Mouse (Mus musculus) CD4-positive, CD25-positive, alpha-beta regulatory T cell, adult 4 months (primary cell): Measurements from ENCODE around the gene Tlr8. TPM values are rescaled to one million over a fixed set of nuclear protein-coding genes. Genes with fewer than 3 reads are reported as not detected.
"Not testable (repeated sequence)": the region's sequence is repeated elsewhere in the genome, so short reads cannot be mapped to it uniquely, and the experiment has no call there.

ENCODE experiments used
- ATAC-seq: one replicate; pipeline ENCODE4 v1.8.0; 2017
- polyA plus RNA-seq, 2 experiments: library from polyadenylated mRNA; unstranded; fragments of 100-300 nt; shearing (Covaris generic); gene quantifications; one replicate each; pipeline ENCODE4 v1.2.1; 2017

The Tlr8 gene
- polyA plus RNA-seq: under 1 TPM in 1 of 2 experiments, not detected in 1; 0.13 TPM

DNA sequence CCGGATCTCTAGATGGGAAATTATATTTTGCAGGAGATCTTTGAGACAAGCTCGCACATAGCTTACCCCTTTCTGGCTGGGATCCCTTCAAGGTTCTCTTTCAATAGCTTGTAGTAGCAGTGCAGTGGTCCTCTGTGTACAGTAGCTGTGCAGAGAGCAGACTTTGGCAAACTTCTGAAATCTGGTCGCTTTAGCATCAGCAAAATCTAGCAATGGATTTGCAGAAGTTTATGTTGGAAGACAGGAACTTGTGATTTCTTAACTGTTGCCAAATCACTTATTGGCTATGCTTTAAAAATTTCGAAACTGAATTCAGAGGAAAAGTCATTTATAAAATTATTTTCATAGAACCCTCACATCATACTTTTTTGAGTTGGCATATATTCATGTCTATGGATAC, at the start of gene Tlr8:
Tlr8 (minus strand) TSS at position 244 of the 400 bp plus-strand sequence.
- ATAC-seq: no peak

DNA sequence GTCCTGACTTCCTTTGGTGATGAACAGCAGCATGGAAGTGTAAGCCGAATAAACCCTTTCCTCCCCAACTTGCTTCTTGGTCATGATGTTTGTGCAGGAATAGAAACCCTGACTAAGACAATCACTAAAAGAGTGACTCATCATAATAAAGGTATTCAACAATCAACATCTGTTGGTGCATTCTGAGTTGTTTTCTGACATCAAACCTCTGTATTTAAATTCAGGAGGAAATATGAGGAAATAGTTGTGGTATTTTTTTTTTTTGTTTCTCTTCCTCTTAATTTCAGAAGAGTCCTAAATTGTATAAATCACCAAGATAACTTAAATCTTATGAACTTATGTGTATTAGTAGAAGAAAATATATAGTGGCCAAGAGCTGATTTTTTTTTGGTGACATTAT, 37.9 kb upstream of the Tlr8 start:
- not testable (repeated sequence) for ATAC-seq

DNA sequence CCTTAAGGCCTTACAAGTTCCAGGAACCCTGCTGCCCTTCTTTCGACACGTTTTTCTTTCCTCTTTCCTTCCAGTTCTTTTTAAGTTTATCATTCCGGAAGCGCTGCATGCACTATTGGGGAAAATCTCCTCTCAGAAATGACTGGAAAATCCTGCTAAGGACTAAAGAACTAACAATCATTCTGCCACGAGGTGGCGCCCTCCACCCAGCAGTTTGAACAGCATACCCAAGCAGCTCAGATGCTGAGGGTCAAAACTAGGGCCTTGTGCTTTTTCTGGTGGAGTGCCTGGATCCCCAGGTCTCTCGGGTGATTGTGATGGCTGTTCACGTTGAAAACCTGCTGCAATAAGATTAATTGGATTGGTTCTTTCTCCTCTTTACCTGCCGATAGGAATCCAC, 12.8 kb upstream of the Tlr8 start:
- peak; percentile 60 for ATAC-seq

DNA sequence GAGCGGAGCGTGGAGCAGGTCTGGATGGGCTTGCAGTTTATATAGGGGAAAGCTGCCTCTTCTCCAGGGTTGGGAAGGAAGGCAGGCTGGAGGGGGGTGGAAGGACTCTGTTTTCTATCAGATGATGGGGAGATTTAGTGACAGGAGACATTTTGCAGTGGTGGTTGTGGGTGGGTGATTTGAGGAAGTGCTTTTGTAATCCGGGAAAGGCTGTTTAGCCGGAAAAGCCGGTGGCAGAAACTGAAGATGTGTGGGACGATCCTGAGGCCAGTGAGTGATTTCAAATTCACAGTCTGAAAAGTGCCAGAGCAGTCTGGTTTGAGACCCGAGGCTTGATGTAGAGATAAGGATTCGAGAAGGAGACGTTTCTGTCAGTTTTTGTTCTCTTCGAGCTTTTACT, 12.4 kb upstream of the Tlr8 start:
- no peak for ATAC-seq

DNA sequence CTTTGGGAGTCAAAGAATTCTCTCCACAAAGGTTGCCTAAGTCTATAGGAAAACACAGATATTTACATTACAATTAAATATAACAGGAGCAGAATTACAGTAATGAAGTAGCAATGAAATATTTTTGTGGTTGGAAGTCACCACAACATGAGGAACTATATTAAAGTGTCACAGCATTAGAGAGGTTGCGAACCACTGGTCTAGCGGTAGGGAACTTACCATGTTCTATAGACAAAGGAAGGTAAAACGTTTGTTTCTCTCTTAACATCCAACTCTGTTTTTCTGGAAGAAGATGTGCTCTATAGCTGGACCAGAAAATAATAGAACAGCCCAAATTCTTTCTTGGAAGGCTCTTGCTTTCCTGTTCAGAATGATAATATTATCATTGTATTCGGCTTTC, 599 bp downstream of the Tlr8 start:
- ATAC-seq: no peak

DNA sequence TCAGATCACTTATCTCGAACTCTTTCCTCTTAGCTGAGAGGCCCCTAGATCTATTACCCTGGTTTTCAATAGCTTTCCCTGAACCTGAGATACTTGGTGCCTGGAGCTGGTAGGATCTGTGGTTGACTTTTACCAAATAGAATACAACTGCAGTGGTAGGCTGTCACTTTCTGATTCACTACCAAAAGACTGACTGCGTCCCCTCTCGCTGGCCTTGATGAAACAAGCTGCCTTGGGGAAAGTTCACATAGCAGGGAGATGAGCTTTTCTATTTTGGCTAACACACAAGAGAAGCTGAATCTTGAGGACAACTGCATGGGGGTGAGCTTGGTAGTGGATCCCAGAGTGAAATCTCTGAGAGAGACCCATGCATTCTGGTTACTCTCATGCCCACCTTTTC, 22.4 kb downstream of the Tlr8 start:
- no peak for ATAC-seq

DNA sequence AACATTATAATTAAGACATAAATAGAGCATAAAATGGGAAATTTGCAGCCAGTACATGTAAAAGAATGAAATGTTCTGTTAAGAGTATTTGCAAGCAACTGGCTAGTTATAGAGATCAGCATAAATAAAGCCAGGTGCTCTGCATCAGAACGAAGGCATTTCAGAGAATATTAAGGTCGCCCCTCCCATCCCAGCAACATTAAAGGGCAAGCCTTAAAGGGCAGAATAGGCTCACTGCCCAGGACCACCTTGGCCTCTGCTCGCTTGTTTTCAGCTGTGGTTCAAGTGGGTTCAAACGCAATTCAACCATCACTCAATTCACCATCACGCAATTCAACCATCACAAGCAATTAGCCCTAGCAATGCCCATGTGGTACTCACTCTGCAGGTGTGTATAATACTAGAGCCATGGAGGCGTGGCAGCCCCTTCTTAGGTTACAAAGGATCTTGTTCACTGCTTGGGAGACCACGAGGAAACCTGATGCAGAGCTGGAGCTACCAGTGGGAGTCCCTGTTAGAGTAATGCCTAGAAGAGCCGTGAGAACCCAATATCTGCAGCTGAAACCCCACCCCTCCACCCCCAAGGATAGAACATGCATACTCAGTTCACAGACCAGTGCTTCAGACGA, 24.7 kb downstream of the Tlr8 start:
- ATAC-seq: no peak

DNA sequence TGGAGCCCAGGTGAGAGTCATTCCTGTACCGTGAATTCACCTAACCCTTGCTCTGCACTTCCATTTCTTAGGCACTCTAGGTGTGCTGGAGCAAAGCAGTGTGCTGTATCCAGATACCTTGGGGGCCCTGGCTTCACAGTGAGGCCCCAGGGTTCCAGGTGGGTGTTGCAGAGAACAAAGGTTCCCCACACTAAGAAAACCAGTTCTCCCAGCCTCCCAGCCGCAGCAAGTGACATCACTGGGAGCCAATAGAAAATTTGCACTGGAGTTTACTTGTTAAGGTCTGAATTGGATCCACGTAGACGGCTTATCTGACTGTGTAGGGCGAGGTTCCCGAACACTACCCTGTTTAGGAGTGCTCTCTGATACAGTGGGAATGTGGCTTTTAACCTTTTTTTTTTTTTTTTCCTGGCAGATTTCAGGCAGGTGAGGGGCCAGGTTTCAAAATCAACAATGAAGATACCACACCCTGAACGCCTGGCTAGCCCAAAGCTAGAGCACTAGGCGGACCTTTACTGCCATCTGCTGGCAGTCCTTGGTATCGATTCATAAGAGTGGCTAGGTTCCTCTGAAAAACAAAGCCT, 30.9 kb downstream of the Tlr8 start:
- ATAC-seq: peak; percentile 59

DNA sequence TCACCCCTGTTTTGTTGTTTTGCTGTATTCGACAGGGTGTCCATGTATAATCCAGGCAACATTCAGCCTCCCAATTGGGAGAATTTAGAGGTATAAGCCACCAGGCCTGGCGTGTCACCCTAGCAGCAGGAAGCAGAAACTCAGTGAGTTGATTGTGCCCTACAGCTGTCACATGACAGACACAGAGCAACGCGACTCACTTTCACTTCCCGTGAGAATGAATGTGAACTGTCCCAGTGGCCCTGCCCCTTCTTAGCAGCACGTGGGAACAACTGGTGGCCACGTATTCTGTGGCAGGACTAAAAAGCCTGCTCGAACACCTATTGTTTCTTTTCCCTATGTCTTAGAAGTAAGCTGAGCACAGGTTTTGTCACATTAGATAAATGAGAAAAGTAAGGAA, 33.0 kb downstream of the Tlr8 start:
- peak; percentile 73 for ATAC-seq

DNA sequence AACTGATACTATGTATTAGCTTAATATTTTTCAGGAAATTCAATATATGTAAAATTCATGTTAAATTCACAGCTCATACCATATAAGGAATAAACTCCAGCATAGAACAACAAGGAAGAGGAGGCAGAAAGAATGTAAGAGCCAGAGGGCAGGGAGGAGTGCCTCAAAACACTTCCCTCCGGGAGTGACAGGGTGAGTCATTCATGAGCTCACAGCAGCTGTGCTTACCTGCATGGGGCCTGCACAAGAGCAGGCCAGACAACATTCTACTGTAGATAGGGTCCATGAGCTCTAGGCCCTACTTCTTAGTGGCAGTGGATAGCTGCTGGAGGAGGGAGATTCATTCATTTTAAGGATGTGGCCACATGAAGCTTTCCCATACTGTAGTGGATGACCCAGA, 34.3 kb downstream of the Tlr8 start:
- no peak for ATAC-seq

DNA sequence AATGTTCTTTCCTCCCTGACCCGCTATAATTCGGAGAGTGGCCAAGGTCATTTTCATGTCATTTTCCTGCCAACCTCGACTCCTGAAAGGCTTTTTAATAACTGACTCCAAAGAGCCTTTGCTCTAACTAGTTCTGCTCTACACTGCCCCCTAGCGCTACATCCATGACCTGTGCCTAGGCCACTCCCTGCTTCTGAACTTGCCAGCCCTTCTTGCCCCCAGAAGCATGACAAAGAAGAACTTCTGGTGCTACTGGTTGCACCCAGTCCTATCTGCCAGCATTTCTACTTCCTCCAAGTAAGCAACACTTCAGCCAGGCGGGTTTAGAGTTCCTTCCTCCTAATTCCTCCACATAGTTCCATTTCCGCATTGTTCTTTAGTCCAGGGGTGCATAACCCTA, 34.9 kb downstream of the Tlr8 start:
- peak; percentile 27 for ATAC-seq

DNA sequence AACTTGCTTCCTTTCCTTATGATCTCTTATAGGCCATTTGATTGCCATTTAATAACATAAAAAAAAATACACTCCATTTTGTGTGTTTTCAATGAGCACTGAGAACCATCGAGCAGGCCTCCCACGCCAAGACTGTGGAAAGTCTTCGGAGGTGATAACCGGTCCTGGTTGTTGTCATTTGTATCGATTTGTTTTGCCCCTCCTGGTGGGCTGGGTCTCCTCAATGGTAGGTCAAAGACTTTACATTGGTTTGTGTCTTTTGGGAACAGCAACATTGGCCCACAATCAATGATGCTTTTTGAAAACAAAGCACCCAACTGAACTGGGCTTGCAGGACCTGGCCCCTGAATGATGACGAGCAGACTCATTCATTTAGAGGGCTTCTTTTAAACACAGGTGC, 36.4 kb downstream of the Tlr8 start:
- ATAC-seq: no peak

DNA sequence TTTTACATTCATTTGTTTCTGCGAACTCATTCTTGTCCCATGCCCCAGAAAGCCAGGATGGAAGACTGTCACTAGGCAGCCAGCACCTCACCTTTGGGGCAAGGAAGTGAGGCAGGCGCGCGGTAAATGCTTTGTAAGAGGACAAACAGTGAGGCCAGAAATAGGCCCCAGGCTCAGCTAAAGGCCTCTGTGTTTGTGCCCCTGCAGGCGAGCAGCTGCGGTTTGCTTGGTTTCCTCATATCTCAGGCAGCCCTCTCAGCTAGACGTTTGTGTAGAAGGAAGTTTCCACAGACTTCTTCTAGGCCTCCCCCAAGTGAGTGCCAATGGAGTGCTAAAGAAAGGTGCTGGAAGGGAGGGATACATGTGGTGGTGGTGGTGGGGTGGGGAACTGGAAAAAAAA, 37.0 kb downstream of the Tlr8 start:
- ATAC-seq: peak; percentile 58

DNA sequence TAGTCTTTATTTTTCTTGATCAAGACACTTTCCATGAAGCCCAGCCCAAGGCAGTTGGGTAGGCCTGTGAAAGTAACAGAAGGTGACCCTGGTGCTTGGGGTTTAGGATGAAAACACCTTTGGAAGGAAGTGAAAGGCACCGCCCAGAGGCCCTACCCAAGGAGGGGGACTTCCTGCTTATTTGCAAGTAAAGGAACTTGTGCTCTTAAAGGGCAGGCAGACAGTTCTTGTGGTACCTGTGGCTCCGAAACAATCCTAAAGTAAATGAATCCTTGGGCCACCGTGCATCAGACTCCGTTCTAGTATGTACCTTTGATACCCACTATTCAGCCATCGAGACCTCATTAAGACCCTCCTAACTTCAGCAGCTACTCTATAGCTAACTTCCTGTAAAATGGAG, 37.6 kb downstream of the Tlr8 start:
- peak; percentile 61 for ATAC-seq

DNA sequence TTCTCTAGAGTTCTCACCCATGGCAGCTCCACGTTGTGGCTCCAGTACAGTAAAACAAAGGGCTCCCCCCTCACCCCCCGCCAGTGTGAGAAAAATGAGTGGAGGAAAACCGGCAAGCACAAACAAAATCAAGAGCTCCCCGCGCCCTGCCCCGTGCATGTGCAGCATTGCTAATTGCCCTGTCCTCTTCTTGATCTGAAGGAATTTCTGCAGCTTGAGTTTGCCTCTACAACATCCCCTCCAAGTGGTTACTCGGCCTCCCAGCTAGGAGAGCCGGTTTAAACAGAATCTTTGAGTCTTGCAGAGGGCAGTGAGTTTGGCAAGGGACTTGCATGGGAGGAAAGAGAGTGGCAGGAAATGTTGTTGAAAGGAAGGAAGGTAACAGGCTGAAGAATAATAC, 51.4 kb downstream of the Tlr8 start:
- no peak for ATAC-seq

DNA sequence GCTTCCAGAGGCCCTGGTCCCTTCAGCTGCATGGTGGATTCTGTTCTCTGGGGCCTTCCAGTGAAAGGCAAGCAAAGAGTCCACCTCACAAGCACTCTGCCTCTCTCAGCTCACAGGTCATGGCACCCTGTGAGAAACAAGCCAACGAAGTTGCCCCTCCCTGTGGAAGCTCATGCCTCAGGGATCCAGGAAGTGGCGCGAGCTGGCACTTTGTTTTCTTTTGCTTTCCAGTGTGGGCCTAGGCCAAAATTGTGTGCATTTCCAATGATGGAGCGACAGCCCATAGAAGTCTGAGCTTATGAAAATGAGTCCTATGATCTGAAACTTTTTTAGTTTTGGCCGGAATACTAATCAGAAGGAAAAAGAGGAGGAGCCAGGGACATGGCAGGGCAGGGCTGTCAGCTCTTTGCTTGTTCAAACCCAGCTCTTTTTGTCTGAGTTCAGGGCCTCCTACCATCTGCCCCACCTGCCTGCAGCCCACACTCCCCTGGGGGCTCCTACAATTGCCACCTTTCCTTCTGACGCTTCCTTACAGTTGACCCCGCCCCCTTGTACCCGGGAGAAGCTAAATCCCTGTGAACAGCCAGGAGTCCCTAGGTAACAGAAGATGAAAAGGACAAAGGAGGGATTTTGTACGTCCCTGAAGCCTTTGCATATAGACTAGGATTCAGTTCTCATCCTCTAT, 52.1 kb downstream of the Tlr8 start:
- no peak for ATAC-seq

DNA sequence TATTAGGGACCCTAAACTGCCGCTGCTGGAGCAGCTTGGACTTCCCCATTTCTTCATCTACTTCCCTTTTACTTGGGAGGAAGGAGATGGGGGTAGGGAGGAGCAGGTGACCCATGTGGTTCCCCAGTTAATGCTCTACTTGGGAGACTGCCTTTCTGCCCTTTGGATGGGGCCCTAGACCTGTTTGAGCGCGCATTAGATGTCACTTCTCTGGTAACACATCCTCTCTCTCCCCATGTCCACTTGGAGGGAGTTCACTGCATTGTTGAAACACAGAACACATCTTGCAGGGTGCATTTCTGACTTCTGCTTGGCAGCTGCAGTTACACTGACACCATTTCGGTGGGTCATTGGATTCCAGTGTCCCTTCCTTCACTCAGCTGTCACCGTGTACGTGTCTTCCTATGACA, 53.8 kb downstream of the Tlr8 start:
- ATAC-seq: no peak

DNA sequence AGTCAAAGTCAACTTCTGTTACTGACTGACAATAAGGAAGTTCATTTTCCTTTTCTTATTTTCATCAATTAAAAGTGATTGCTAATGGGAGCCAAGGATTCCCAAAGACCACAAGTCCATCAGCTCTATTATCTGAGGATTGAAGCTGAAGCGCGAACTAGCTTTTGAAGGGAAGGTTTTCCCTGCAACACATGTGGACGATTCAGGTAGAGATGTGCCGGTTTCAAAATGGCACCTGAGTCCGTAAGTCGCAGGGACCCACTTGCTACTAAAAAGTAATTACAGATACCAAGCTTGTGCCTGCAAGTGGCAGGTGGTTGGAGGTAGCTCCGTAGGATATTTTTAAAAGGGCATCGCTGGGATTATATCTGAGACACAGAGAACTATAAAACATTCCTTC, 54.3 kb downstream of the Tlr8 start:
- ATAC-seq: no peak

DNA sequence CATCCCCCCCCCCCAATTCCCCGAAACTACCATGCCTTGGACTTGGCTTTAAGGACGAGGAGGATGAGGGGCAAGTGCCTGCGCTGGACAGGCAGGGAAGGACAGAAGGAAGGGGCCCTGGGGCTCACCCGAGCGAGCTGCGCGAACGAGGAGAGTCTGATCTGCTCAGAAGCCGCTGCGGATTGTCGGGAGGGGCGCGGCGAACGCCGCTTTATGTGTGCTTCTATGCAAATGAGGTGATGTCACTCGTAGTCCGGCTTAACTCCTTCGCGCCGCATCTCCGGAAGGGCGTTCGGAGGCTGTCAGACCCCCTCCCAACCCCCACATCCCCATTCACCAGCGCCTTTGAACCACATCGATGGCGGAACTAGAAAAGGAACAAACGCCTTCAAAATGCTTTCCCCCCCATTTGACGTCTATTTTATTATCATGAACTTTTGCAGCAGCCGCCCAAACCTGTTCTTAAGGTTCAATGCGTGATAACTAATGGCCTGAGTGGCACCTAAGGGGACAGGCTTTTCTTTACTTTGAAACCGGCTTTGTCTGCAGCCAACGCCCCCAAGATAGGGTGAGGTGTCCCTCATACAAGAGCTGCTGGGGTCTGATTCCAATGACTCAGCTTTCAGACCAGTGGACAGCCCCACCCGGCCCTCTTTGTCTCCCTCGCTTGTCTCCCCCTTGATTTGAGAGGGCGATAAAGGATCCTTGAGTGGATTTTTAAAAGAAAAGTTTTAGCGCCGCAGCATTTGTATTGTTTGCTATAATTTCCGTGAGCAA, 55.0 kb downstream of the Tlr8 start, which contains the start of gene Tmsb4x:
Tmsb4x (minus strand) TSS at position 338 of the 777 bp plus-strand sequence.
- ATAC-seq: peak; percentile 67

DNA sequence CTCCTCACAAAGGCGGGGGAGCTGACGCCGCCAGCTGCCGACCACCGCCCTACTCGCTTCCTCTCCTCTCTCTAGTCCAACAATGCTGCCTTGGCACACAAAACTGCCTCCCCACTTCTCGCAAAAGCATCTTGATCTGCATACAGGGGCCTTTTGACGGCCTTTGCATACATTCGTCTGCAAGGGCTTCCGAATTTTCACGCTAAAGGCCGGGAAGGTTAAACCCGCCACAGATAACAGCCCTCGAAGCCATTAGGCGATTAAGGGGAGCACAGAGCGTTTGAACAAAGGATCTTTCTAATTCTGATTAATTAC, 55.7 kb downstream of the Tlr8 start:
- ATAC-seq: no peak

DNA sequence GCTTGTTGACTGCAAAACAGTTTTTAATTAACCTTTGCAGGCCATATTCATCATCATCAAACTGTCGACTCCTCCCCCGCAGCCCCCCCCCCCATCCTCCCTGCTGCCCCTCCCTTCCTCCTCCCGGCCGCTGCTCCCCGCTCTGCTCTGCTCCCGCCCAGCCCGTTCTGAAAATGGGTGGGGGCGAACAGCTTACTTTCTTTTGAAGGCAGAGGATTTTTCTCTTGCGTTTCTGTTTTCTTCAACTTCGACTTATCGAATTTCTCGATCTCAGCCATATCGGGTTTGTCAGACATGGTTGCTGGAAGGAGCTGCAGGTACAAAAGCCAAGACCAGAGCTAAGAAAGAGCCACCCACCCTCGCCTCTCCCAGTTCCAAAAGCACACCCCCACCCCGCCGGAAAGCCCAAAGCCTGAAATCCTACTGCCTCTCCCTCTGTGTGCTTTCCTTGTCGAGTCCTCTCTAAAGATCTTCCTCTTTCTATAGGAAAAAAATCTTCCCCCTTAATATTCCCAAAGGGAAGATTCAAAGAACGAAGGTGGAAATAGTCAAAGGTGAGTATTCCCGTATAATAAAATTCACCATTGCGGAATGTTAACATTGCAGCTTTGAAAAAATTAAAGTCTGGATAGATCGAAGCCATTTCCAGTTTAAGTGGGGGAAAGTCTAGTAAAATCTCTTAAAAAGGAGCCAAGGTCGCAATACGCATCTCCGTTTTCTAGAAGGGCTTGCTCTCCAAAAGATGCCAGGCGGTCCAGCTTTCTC, 56.2 kb downstream of the Tlr8 start:
- ATAC-seq: peak; percentile 18

DNA sequence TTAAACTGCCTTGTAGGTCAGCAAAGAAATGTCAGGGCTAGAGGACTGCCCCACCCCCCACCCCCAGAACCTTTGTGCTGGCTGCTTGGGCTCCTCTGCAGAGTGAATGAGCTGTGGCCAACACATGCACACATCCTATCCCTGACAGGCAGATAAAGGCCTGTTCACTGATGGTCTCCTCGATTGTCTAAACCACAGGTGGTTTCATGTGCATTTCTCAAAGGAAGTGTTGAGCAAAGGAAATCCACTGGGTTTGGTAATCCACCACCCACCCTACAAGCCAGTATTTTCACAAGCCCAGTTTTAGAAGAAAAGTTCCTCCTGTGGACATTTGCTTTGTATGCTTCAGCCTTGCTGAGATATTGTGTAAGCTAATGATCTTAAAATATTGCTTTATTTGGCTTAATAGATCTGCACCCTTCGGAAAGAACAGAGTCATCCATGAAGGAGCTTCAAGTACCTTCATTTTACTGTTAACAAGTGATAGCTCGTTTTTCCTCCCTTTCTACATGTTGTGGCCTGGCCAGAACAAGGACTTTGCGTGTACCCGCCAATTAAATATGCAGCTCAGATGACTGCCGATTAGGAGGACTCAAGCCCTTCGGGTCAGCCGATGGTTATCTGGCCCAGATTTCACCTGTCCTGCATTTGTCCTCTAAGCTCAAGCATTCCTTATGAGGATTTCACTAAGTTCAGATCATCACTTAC, 58.2 kb downstream of the Tlr8 start:
- peak; percentile 25 for ATAC-seq
